Mouse (Mus musculus) myocyte (in vitro differentiated cells): Measurements from ENCODE around the gene Neo1.

Experiments used
- CEBPB ChIP-seq: IDR thresholded peaks from 2 replicates; pipeline ENCODE4 v1.6.1; 2011; ENCODE audit warnings: mild to moderate bottlenecking, moderate library complexity; ENCODE audit not compliant: poor library complexity, insufficient read depth, severe bottlenecking
- E2F4 ChIP-seq: IDR thresholded peaks from one replicate; pipeline ENCODE4 v1.6.1; 2011; ENCODE audit warnings: mild to moderate bottlenecking, control low read depth, moderate library complexity; ENCODE audit not compliant: insufficient read depth
- MAX ChIP-seq: IDR thresholded peaks from one replicate; pipeline ENCODE4 v1.6.1; 2011; ENCODE audit warnings: low read depth, mild to moderate bottlenecking, control low read depth
- MYOD1 ChIP-seq, 3 experiments: IDR thresholded peaks; one replicate each; pipeline ENCODE4 v1.6.1; 2011; ENCODE audit warnings: control low read depth in 2 of 3, low read depth in 2 of 3, mild to moderate bottlenecking in 2 of 3, moderate library complexity in 1 of 3; ENCODE audit not compliant: insufficient read length in 2 of 3, control insufficient read depth in 1 of 3
- MYOG ChIP-seq, 3 experiments: IDR thresholded peaks; one replicate each; pipeline ENCODE4 v1.6.1; 2011; ENCODE audit warnings: control low read depth in 2 of 3, low read depth in 2 of 3, mild to moderate bottlenecking in 2 of 3; ENCODE audit not compliant: insufficient read length in 2 of 3, control insufficient read depth in 1 of 3, insufficient read depth in 1 of 3
- POLR2A ChIP-seq: IDR thresholded peaks from one replicate; pipeline ENCODE4 v1.6.1; 2011; ENCODE audit warnings: low read depth, mild to moderate bottlenecking, control low read depth, moderate library complexity; ENCODE audit not compliant: insufficient read length
- TCF12 ChIP-seq: IDR thresholded peaks from one replicate; pipeline ENCODE4 v1.6.1; 2011; ENCODE audit warnings: mild to moderate bottlenecking, control low read depth; ENCODE audit not compliant: poor library complexity, insufficient read depth, severe bottlenecking
- TCF3 ChIP-seq: IDR thresholded peaks from one replicate; pipeline ENCODE4 v1.6.1; 2011; ENCODE audit warnings: low read depth, control low read depth; ENCODE audit not compliant: insufficient read length
- USF1 ChIP-seq: IDR thresholded peaks from one replicate; pipeline ENCODE4 v1.6.1; 2011; ENCODE audit warnings: low read depth, mild to moderate bottlenecking, control low read depth, moderate library complexity

DNA sequence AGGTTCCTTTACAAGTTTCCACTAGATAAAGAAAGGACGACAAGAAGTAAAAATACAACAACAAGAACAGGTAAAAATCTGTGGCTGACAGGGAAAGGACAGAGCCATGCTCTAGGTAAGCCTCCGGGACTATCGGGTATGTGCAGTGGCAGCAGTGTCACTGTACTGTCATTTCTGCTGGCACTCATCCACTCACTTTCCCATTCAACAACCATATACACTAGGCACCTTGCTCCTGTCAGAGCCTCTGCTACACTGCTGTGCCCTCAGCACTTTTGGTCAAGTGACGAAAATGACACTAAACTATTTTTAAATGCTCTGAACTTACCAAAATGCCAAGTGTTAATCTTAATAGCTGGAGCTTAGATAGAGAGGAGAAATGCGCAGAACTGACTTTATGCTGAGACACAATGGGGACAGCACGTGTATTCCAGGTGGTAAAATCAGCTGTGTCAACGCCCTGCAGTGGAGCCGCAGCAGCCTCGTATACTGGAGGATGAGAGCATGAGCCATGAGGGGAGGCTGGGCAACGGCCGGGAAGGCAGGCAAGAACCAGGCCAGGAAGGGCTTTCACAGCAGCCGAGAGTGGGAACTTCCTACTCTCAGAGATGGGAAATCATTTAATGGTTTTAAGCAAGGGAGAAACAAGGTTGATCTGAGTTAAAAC lies 146.3 kb downstream of the Neo1 start:
- no peak for TF ChIP-seq POLR2A
- TF ChIP-seq TCF3 = no peak
- TF ChIP-seq USF1 = no peak
- no peak for TF ChIP-seq MYOG (IDR thresholded peaks at IDR 0.05; ENCODE audit: control insufficient read depth in 1 of 3, insufficient read depth in 1 of 3, insufficient read length in 2 of 3, low read depth in 2 of 3)
- no peak for TF ChIP-seq CEBPB
- no peak for TF ChIP-seq TCF12
- no peak for TF ChIP-seq MAX
- no peak for TF ChIP-seq E2F4
- TF ChIP-seq MYOD1 (IDR thresholded peaks at IDR 0.05; ENCODE audit: control insufficient read depth in 1 of 3, insufficient read length in 2 of 3, low read depth in 2 of 3) = no peak
